Mouse (Mus musculus) ovary, postnatal 14 days (tissue): Measurements from ENCODE around the gene Hoxd12.

ENCODE experiments used
- DNase-seq: peaks from one replicate; pipeline ENCODE4 v3.0.0; 2022; ENCODE audit warnings: low spot score

The Hoxd12 gene

GRCm38 (mm10) chr2:74696442-74697335, 21.9 kb downstream of the Hoxd12 start:
- no peak for DNase-seq

- DNase-seq, result no peak
Observed at GRCm38 (mm10) chr2:74697567-74698121, 22.8 kb downstream of the Hoxd12 start, which contains the start of gene Hoxd9. TSS of gene Hoxd9 (plus strand) at chr2:74697727.

- no peak for DNase-seq
Observed at GRCm38 (mm10) chr2:74698201-74699052, 23.6 kb downstream of the Hoxd12 start.

- no peak for DNase-seq
Observed at GRCm38 (mm10) chr2:74699053-74699430, 24.2 kb downstream of the Hoxd12 start.

- no peak for DNase-seq
Observed at GRCm38 (mm10) chr2:74699664-74700545, 25.1 kb downstream of the Hoxd12 start.

GRCm38 (mm10) chr2:74700546-74701112, 25.8 kb downstream of the Hoxd12 start:
- DNase-seq, result no peak

- DNase-seq, result peak; percentile 89
Observed at GRCm38 (mm10) chr2:74701949-74702819, 27.4 kb downstream of the Hoxd12 start.

GRCm38 (mm10) chr2:74702820-74703219, 28.0 kb downstream of the Hoxd12 start:
- DNase-seq, result no peak

GRCm38 (mm10) chr2:74703317-74703716, 28.5 kb downstream of the Hoxd12 start:
- DNase-seq, result no peak

- DNase-seq, result no peak
Observed at GRCm38 (mm10) chr2:74703720-74704392, 29.0 kb downstream of the Hoxd12 start.

- peak; percentile 71 for DNase-seq
Observed at GRCm38 (mm10) chr2:74704393-74704998, 29.7 kb downstream of the Hoxd12 start, which contains the start of gene Hoxd8. TSS of gene Hoxd8 (plus strand) at chr2:74704615.

- no peak for DNase-seq
Observed at GRCm38 (mm10) chr2:74704999-74705466, 30.2 kb downstream of the Hoxd12 start.

- DNase-seq, result no peak
Observed at GRCm38 (mm10) chr2:74705467-74706089, 30.8 kb downstream of the Hoxd12 start.

GRCm38 (mm10) chr2:74706393-74706960, 31.7 kb downstream of the Hoxd12 start:
- DNase-seq, result no peak

GRCm38 (mm10) chr2:74707599-74707998, 32.8 kb downstream of the Hoxd12 start:
- DNase-seq, result no peak

GRCm38 (mm10) chr2:74708676-74709075, 33.9 kb downstream of the Hoxd12 start:
- no peak for DNase-seq

GRCm38 (mm10) chr2:74709465-74710419, 34.9 kb downstream of the Hoxd12 start:
- DNase-seq, result no peak
